Mouse (Mus musculus): ENCODE data around the gene Pold4. TPM values are rescaled to one million over a fixed set of nuclear protein-coding genes. Genes with fewer than 3 reads are reported as not detected.
A peak's percentile ranks its signal among the peaks of the same experiment; 100 is the strongest.
"Not testable (repeated sequence)": the region's sequence is repeated elsewhere in the genome, so short reads cannot be mapped to it uniquely, and the experiment has no call there.

Pold4 gene
- total RNA-seq, 1 experiment from 2014 or later: 61.0 TPM

DNA sequence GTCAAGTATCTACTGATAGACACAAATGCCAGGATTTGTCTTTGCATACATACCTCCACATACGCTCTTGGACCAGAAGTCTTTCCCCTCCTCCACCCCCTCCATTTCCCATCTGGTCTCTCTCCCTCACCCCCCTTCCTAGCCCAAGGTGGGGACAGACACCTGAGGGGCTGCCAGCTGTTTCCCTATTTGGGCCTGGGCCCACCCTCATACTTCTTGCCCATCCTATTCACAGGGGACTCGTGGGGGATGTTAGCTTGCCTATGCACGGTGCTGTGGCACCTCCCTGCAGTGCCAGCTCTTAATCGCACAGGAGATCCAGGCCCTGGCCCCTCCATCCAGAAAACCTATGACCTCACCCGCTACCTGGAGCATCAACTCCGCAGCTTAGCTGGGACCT, 11.8 kb upstream of the Pold4 start:
- ATAC-seq (replicated peaks in 1 of 2; ENCODE audit: insufficient read depth in 1 of 2, low FRiP score in 2 of 2, low TSS enrichment in 1 of 2, low read depth in 1 of 2, poor library complexity in 2 of 2, severe bottlenecking in 2 of 2): no peak

DNA sequence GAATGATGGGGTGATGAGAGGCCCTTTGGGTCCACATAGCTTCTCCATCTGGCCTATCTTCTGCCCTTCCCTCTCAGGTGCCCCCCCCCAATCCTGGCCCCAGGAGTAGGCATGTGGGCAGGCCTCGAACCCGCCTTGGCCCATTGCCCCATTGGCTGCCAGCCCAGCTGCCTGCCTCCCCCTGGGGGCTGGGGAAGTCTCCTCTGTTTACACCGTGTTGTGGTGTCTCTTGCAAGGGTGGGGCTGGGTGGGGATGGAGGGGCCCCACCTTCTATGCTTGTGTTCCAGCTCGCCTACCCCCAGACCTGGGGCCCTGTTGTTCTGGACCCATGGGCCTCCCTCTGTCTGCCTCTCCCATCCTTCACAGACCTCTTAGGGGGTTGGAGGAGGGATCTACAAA, 11.3 kb upstream of the Pold4 start:
- no peak for ATAC-seq (replicated peaks in 1 of 2; ENCODE audit: insufficient read depth in 1 of 2, low FRiP score in 2 of 2, low TSS enrichment in 1 of 2, low read depth in 1 of 2, poor library complexity in 2 of 2, severe bottlenecking in 2 of 2)

DNA sequence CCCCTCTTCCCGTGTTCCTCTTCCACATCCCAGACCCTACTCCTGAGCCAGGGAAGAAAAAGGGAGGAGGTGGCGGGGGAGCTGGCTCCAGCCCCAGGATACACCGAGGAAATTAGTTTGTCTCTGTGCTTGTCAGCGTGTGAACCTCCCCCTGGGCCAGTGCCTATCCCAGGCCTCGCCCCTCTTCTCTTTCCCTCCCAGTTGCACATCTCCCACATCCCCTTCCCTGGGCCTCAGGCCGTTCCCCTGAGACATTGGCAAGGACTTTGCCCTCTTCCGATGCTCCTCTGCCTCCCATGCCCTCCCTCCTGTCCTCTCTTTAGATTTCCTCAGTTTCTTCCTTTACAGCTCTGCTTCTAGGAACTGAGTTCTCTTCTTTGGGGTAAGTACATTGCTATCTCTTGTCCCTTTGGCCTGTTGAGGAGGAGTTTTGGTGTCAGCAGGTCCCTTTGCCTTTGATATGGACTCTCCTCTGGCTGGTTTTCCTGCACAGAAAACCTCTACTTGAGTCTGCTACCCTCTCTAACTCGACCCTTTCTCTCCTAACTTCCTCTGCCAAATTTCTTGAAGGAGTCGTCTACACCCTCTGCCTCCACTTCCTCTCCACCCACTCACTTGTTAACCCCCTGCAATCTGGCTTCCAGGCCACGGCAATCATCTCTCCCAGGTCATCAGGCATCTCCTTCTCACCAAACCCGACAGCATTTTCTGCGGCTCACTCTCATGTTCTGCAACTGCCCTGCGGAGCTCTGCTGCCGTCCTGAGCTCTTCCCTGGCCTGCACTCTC, 10.5 kb upstream of the Pold4 start:
- ATAC-seq (replicated peaks in 1 of 2; ENCODE audit: insufficient read depth in 1 of 2, low FRiP score in 2 of 2, low TSS enrichment in 1 of 2, low read depth in 1 of 2, poor library complexity in 2 of 2, severe bottlenecking in 2 of 2): 0 out of 4 replicates have a peak, but pooled peaks of 1 of the 2 experiments have one; percentile 12

DNA sequence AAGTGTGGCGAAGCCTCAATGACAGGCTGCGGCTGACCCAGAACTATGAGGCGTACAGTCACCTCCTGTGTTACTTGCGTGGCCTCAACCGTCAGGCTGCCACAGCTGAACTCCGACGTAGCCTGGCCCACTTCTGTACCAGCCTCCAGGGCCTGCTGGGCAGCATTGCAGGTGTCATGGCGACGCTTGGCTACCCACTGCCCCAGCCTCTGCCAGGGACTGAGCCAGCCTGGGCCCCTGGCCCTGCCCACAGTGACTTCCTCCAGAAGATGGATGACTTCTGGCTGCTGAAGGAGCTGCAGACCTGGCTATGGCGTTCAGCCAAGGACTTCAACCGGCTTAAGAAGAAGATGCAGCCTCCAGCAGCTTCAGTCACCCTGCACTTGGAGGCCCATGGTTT, 9.5 kb upstream of the Pold4 start:
- peak; percentile 72 to 90 for ATAC-seq (replicated peaks in 1 of 2; ENCODE audit: insufficient read depth in 1 of 2, low FRiP score in 2 of 2, low TSS enrichment in 1 of 2, low read depth in 1 of 2, poor library complexity in 2 of 2, severe bottlenecking in 2 of 2)

DNA sequence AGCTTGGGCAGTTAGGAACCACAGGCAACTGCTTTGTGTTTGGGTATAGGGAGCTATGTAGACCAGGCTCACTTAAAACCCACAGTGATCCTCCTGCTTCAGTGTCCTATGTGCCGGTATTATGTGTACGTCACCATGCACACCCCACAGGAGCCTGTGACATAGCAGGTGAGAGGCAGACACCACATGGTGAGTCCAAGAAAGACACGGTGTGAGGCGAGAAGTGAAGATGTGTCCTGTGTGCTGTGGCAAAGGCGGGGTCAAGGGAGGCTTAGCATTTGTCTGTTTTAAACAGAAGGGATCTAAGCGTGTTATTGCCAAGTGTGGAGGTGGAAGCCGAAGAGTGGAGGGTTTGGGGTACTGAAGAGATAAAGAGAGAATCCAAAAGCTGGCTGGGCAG, 4.9 kb upstream of the Pold4 start:
- ATAC-seq (replicated peaks in 1 of 2; ENCODE audit: insufficient read depth in 1 of 2, low FRiP score in 2 of 2, low TSS enrichment in 1 of 2, low read depth in 1 of 2, poor library complexity in 2 of 2, severe bottlenecking in 2 of 2): no peak

DNA sequence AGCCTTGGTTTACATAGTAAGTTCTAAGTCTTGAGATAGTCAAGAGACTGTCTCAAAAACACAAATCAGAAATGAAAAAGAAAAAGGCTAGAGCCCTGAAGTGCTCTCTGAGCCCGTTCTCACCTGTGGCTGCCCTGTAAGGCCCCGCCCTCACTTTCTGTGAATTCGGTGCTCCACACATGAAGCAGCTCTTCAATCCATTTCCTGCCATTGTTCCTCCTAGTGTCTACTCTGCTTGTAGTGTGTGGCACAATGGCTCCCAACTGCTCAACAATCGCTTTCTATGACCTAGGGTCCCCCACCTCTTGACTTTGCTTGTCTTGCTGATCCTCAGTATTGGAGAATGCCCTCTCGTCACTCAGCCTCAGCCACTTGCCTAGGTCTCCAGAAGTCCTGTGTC, 4.3 kb upstream of the Pold4 start:
- no peak for ATAC-seq (replicated peaks in 1 of 2; ENCODE audit: insufficient read depth in 1 of 2, low FRiP score in 2 of 2, low TSS enrichment in 1 of 2, low read depth in 1 of 2, poor library complexity in 2 of 2, severe bottlenecking in 2 of 2)

DNA sequence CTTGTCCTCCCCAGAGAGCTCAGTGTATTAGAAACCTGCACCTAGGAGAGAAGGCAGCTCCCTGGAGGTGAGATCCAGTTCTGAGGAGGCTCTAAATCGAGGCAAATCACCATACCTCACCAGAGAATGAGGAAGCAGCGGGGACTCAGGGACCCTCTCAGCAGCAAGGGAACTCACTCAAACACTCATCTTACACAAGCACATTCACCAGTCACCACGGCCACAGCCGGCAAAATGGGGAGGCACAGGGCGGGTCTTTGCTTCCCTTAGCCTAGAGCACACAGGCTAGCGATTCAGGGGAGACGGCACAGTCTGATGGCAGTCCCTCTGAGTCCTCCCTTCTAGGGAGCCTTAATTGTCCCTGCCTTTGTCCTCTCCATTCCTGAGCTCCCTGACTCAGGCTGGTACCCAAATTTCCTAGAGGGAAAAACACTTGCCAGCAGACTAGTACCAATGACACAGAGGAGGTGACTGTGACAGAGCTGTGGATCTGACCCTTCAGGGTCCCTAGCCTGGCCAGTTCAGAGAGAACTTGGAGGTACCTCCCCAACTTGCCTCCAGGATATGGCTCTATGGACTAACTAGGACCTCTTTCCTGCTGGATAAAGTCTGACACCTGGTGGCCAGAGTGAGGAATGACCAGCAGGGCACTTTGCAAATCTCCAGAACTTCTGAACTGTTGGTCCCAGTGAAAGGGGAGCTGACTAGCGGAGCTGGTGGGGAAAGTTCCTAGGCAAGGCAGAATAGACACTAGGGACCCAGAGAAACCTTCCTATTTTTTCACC, 3.6 kb upstream of the Pold4 start:
- peak; percentile 40 to 41; a peak in 3 of 4 replicates for ATAC-seq (replicated peaks in 1 of 2; ENCODE audit: insufficient read depth in 1 of 2, low FRiP score in 2 of 2, low TSS enrichment in 1 of 2, low read depth in 1 of 2, poor library complexity in 2 of 2, severe bottlenecking in 2 of 2)

DNA sequence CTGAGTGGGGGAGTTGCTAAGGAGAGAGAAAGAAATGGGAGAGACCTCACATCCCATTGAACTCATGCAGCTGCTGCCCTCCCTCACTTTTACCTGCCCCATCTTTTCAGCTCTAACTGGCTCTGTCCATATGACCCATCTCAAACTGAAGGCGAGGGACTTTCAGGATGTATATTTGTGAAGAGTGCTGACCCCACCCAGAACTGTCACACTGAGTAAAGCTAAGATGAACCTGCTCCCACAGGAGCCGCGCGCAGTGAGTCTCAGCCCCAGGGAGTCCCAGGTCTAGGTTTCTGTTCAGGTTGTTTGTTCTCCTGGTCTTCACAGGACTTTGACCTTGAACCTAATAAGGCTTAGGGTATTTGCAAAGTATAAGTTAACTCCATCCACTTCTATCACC, 2.8 kb upstream of the Pold4 start:
- no peak for ATAC-seq (replicated peaks in 1 of 2; ENCODE audit: insufficient read depth in 1 of 2, low FRiP score in 2 of 2, low TSS enrichment in 1 of 2, low read depth in 1 of 2, poor library complexity in 2 of 2, severe bottlenecking in 2 of 2)

DNA sequence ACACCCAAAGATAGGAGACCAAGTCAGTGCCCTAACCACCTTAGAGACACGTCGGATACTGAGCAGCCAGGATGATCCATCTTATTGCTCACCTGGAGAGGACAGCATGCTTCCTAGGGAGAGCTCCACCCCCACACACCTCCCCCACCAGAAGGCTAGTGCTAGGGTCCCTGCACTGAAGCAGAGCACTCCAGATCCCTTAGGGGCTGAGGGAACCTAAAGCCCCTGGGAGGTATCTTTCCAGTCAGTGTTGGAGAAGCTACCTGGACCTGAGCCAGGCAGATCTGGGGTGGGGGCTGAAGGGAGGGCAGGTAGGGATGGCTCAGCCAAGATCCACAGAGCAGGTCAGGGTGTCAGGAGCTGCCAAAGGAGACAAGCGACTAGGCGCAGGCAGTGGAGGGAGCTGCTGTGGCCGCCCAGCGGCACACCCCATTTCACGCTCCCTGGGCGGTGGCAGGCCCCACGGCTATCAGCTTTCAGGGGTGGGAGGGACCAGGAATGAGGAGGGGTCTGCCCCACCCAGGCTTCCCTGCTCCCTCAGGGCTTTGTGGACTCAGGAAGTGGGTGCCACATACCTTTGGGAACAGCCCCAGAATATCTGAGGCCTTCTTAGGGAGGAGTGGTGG, 2.1 kb upstream of the Pold4 start:
- no peak for ATAC-seq (replicated peaks in 1 of 2; ENCODE audit: insufficient read depth in 1 of 2, low FRiP score in 2 of 2, low TSS enrichment in 1 of 2, low read depth in 1 of 2, poor library complexity in 2 of 2, severe bottlenecking in 2 of 2)

- no peak for ATAC-seq (replicated peaks in 1 of 2; ENCODE audit: insufficient read depth in 1 of 2, low FRiP score in 2 of 2, low TSS enrichment in 1 of 2, low read depth in 1 of 2, poor library complexity in 2 of 2, severe bottlenecking in 2 of 2)
These were observed 1.3 kb upstream of the Pold4 start for GRCm38 (mm10) chr19:4230415-4230814.

GRCm38 (mm10) chr19:4232186-4232572, 480 bp downstream of the Pold4 start:
- 0 out of 4 replicates have a peak, but pooled peaks of 1 of the 2 experiments have one; percentile 2 for ATAC-seq (replicated peaks in 1 of 2; ENCODE audit: insufficient read depth in 1 of 2, low FRiP score in 2 of 2, low TSS enrichment in 1 of 2, low read depth in 1 of 2, poor library complexity in 2 of 2, severe bottlenecking in 2 of 2)

DNA sequence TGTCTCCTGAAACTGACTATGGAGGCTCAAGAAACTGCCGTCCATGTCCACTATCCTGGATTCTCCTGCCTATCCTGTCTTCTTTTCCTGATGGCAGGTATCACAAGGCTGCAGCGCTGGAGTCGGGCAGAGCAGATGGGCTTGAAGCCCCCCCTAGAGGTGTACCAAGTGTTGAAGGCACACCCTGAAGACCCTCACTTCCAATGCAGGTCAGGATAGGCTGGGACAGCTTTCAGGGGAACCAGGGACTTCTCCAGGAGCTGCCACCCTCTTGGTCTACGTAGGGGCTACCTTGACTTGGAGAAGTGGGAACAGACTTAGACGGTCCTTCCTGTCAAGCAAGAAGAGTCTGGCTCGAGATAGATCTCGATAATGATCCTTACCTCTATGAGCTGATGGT, 952 bp downstream of the Pold4 start:
- no peak for ATAC-seq (replicated peaks in 1 of 2; ENCODE audit: insufficient read depth in 1 of 2, low FRiP score in 2 of 2, low TSS enrichment in 1 of 2, low read depth in 1 of 2, poor library complexity in 2 of 2, severe bottlenecking in 2 of 2)

GRCm38 (mm10) chr19:4234548-4234947, 2.8 kb downstream of the Pold4 start:
- ATAC-seq (replicated peaks in 1 of 2; ENCODE audit: insufficient read depth in 1 of 2, low FRiP score in 2 of 2, low TSS enrichment in 1 of 2, low read depth in 1 of 2, poor library complexity in 2 of 2, severe bottlenecking in 2 of 2): no peak

DNA sequence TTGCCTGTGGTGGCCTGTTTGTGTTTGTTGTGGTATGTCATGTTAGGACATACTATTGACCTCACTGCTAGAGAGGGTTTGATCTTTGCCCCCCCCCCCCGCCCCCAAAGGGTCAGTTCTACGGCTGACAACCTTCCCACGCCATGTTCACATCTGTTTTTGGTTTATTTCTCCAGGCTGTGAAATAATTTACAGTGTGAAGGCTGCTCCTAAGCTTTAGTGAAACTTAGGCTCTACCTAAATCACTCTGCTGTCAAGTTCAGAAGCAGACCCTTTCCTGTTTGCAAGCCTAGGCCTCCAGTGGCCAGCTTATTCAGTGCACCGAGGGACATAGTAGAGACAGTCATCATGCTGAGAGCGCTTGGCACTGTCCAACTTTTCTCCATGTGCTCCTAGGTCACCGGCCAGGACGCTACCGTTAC, 8.6 kb downstream of the Pold4 start:
- no peak for ATAC-seq (replicated peaks in 1 of 2; ENCODE audit: insufficient read depth in 1 of 2, low FRiP score in 2 of 2, low TSS enrichment in 1 of 2, low read depth in 1 of 2, poor library complexity in 2 of 2, severe bottlenecking in 2 of 2)

DNA sequence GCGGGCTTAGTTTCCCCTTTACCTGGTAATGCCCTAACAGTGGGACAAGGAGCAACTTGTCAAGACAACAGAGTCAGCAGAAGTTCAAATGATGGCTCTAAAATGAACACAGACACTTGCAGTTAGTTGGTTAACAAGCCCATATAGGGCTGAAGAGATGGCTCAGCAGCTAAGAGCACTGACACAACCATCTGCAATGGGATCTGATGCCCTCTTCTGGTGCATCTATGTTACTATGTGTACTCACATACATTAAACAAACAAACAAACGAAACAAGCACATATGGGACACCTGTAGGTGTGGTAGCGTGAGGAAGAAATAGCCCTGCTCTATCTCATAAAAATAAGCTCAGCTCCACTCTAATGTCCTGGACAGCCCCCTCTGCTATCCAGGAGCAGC, 10.7 kb downstream of the Pold4 start:
- no peak for ATAC-seq (replicated peaks in 1 of 2; ENCODE audit: insufficient read depth in 1 of 2, low FRiP score in 2 of 2, low TSS enrichment in 1 of 2, low read depth in 1 of 2, poor library complexity in 2 of 2, severe bottlenecking in 2 of 2)

DNA sequence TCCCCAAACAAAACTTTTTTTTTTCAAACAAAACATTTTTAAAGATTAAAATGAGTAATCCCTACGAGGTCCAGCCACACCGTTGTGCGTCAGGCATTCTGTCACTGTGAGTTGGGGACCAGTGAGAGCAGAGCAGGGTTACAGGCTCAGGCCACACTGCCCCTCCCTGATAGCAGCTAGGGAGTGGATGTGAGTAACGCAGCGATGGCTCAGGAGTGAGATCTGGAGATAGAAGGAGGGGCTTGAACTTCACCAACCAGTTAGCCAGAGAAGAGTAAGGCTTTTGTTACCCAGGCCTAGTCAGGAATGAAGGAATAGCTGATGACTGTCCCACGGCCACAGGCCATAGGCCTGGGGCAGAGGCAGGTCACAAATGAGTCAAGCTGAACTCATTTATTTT, 13.1 kb downstream of the Pold4 start:
- ATAC-seq (replicated peaks in 1 of 2; ENCODE audit: insufficient read depth in 1 of 2, low FRiP score in 2 of 2, low TSS enrichment in 1 of 2, low read depth in 1 of 2, poor library complexity in 2 of 2, severe bottlenecking in 2 of 2): no peak

GRCm38 (mm10) chr19:4247010-4247409, 15.3 kb downstream of the Pold4 start:
- ATAC-seq (replicated peaks in 1 of 2; ENCODE audit: insufficient read depth in 1 of 2, low FRiP score in 2 of 2, low TSS enrichment in 1 of 2, low read depth in 1 of 2, poor library complexity in 2 of 2, severe bottlenecking in 2 of 2): no peak

- ATAC-seq (replicated peaks in 1 of 2; ENCODE audit: insufficient read depth in 1 of 2, low FRiP score in 2 of 2, low TSS enrichment in 1 of 2, low read depth in 1 of 2, poor library complexity in 2 of 2, severe bottlenecking in 2 of 2): not testable (repeated sequence)
These were observed 17.0 kb downstream of the Pold4 start for GRCm38 (mm10) chr19:4248683-4249082.
